Mouse (Mus musculus): ENCODE measurements around the gene Qk.

Qk gene

GRCm38 (mm10) chr17:10216164-10216563 lies 103.5 kb downstream of the Qk start:
- TF ChIP-seq POU5F1 (IDR thresholded peaks at IDR 0.05; ENCODE audit: borderline replicate concordance, low read length) (no peak), NANOG (IDR thresholded peaks at IDR 0.05; ENCODE audit: borderline replicate concordance, low read length) (no peak), CTCF (conservative IDR thresholded peaks at IDR 0.05; ENCODE audit: low read length) (no peak)
- Histone ChIP-seq H3K9me3 (ENCODE audit: low read length) (no peaks in the 10 kb centered on the region), H3K27me3 (ENCODE audit: insufficient read depth, low read length) (no peaks in the 10 kb centered on the region), H3K4me1 (replicated peaks; ENCODE audit: low read depth, low read length) (no peaks in the 10 kb centered on the region), H3K36me3 (ENCODE audit: insufficient read depth, low read length) (peaks cover 48% of the 10 kb centered on the region), H3K4me3 (replicated peaks; ENCODE audit: low read length) (no peak overlapping the region)

DNA sequence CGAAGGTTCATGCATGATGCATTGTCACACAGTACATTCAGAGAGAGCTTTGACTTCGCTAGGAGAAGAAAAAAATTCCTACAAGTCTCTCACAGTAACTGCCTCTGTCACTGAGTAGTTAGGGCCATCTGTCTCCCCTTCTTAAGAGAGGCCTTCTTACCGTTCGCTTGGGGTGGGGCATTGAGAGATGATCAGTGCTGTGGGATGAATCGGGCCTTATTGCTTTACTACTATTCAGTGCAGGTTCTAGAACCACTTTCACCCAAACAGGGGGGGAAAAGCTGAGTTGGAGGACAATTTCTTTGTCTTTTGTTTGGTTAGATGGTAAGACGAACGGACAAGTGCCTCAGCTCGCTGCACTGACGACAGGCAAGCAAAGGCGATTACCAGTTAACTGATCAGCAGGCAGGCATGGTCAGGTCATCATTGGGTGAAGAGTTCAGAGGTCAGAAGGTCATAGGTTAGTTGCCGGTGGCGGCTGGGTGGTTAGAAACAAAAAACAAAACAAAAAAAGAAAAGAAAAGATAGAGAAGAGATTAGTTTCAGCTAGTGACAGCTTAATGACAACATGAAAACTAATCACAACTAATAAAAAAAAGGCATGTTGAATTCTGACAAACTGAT lies 110.4 kb downstream of the Qk start:
- Histone ChIP-seq H3K4me1 (replicated peaks; ENCODE audit: low read depth, low read length) (peaks cover 6% of the 10 kb centered on the region), H3K36me3 (ENCODE audit: insufficient read depth, low read length) (peaks cover 49% of the 10 kb centered on the region), H3K27me3 (ENCODE audit: insufficient read depth, low read length) (no peaks in the 10 kb centered on the region), H3K9me3 (ENCODE audit: low read length) (no peaks in the 10 kb centered on the region), H3K4me3 (replicated peaks; ENCODE audit: low read length) (no peak overlapping the region)
- TF ChIP-seq NANOG (IDR thresholded peaks at IDR 0.05; ENCODE audit: borderline replicate concordance, low read length) (no peak), CTCF (conservative IDR thresholded peaks at IDR 0.05; ENCODE audit: low read length) (no peak), POU5F1 (IDR thresholded peaks at IDR 0.05; ENCODE audit: borderline replicate concordance, low read length) (no peak)

DNA sequence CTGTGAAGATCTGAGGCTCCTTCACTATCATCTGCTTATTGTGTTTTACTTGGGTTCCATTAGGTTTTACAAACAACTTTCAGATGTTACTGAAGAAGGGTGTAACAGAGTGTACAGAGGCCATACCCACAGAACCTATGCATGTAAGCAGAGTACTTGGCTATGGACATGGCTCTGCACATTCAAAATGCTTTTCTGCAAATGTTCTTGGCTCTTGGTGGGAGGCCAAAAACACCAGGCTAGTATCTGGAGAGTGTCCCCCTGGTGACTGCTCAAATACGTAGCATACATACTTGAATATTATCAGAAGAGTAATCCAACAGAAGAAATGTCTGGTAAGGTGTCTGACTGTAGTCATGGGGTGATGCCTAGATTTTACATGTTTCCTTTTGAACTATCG lies 121.0 kb downstream of the Qk start:
- peaks cover 19% of the 10 kb centered on the region; the same call in 1 of the 2 replicates for H3K36me3 ChIP-seq (ENCODE audit: insufficient read depth, low read length)
- TF ChIP-seq POU5F1 (IDR thresholded peaks at IDR 0.05; ENCODE audit: borderline replicate concordance, low read length) (no peak), NANOG (IDR thresholded peaks at IDR 0.05; ENCODE audit: borderline replicate concordance, low read length) (no peak), CTCF (conservative IDR thresholded peaks at IDR 0.05; ENCODE audit: low read length) (no peak)
- H3K9me3 ChIP-seq (ENCODE audit: low read length) = no peaks in the 10 kb centered on the region
- no peaks in the 10 kb centered on the region for H3K4me1 ChIP-seq (replicated peaks; ENCODE audit: low read depth, low read length)
- no peak overlapping the region for H3K4me3 ChIP-seq (replicated peaks; ENCODE audit: low read length)
- no peaks in the 10 kb centered on the region for H3K27me3 ChIP-seq (ENCODE audit: insufficient read depth, low read length)

GRCm38 (mm10) chr17:10198231-10198630 lies 121.4 kb downstream of the Qk start:
- H3K9me3 ChIP-seq (ENCODE audit: low read length) = no peaks in the 10 kb centered on the region
- H3K4me3 ChIP-seq (replicated peaks; ENCODE audit: low read length) = no peak overlapping the region
- H3K27me3 ChIP-seq (ENCODE audit: insufficient read depth, low read length) = no peaks in the 10 kb centered on the region
- TF ChIP-seq POU5F1 (IDR thresholded peaks at IDR 0.05; ENCODE audit: borderline replicate concordance, low read length) (no peak), CTCF (conservative IDR thresholded peaks at IDR 0.05; ENCODE audit: low read length) (no peak), NANOG (IDR thresholded peaks at IDR 0.05; ENCODE audit: borderline replicate concordance, low read length) (no peak)
- H3K36me3 ChIP-seq (ENCODE audit: insufficient read depth, low read length) = peaks cover 19% of the 10 kb centered on the region; the same call in 1 of the 2 replicates
- no peaks in the 10 kb centered on the region for H3K4me1 ChIP-seq (replicated peaks; ENCODE audit: low read depth, low read length)

DNA sequence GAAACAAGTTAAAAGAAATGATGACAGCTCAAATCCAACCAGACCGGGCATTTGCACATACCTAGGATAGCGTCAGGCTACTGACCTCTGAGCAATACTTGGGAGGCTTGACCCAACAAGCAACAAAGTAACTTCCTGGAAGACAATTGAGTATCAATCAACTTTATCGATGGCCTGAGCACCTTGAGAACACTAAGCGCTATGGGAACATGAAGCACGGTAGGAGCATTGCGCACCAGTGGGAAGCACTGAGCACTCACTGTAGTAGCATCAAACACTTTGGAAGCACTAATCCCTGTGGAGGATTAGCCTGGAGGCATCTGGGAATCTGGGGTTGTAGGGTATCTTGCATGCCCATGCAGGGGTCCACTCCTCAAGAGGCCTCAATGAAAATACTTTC lies 124.0 kb downstream of the Qk start:
- Histone ChIP-seq H3K27me3 (ENCODE audit: insufficient read depth, low read length) (no peaks in the 10 kb centered on the region), H3K4me3 (replicated peaks; ENCODE audit: low read length) (no peak overlapping the region), H3K36me3 (ENCODE audit: insufficient read depth, low read length) (peaks cover 11% of the 10 kb centered on the region; the same call in 1 of the 2 replicates), H3K4me1 (replicated peaks; ENCODE audit: low read depth, low read length) (no peaks in the 10 kb centered on the region), H3K9me3 (ENCODE audit: low read length) (peaks cover 11% of the 10 kb centered on the region)
- no peak for TF ChIP-seq POU5F1 (IDR thresholded peaks at IDR 0.05; ENCODE audit: borderline replicate concordance, low read length)
- TF ChIP-seq CTCF (conservative IDR thresholded peaks at IDR 0.05; ENCODE audit: low read length) = no peak
- no peak for TF ChIP-seq NANOG (IDR thresholded peaks at IDR 0.05; ENCODE audit: borderline replicate concordance, low read length)

DNA sequence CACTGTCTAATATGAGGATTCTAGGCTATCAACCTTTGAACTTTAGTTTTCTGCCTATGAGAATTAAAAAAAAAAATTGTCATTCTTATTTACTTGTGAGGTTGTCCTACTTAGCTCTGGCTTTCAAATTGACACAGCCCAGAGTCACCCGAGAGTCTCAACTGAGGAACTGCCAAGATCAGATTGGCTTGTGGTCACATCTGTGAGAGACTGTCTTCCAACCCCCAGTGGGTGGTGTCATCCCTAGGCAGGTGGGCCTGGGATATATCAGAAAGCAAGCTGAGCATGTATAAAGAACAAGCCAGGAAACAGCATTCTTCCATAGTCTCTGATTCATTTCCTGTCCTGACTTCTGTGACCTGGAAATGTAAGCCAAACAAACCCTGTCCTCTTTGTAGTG lies 128.8 kb downstream of the Qk start:
- Histone ChIP-seq H3K27me3 (ENCODE audit: insufficient read depth, low read length) (no peaks in the 10 kb centered on the region), H3K4me1 (replicated peaks; ENCODE audit: low read depth, low read length) (no peaks in the 10 kb centered on the region), H3K4me3 (replicated peaks; ENCODE audit: low read length) (no peak overlapping the region), H3K36me3 (ENCODE audit: insufficient read depth, low read length) (no peaks in the 10 kb centered on the region), H3K9me3 (ENCODE audit: low read length) (peaks cover 11% of the 10 kb centered on the region)
- no peak for TF ChIP-seq NANOG (IDR thresholded peaks at IDR 0.05; ENCODE audit: borderline replicate concordance, low read length)
- TF ChIP-seq POU5F1 (IDR thresholded peaks at IDR 0.05; ENCODE audit: borderline replicate concordance, low read length) = no peak
- TF ChIP-seq CTCF (conservative IDR thresholded peaks at IDR 0.05; ENCODE audit: low read length) = no peak

DNA sequence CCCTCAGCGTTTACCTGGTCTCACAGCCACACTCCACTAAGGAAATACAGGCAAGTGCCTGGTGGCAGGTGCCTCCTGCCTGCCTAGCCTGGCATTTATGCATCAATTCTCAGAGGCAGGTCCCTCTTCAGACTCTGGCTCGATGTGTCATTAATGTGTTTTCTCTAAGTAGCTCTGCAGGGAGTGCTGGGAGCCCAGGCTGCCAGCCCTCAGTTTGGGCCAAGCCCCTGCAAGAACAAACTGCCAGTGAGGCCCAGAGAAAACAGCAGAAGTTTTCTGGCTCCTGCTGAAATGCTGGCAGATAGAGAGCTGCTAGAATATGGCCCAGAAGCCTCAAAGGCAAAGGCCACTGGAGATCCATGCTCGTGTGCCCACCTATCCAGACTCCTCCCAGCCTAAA lies 131.2 kb downstream of the Qk start:
- no peak overlapping the region for H3K4me3 ChIP-seq (replicated peaks; ENCODE audit: low read length)
- TF ChIP-seq CTCF (conservative IDR thresholded peaks at IDR 0.05; ENCODE audit: low read length) (no peak), POU5F1 (IDR thresholded peaks at IDR 0.05; ENCODE audit: borderline replicate concordance, low read length) (no peak), NANOG (IDR thresholded peaks at IDR 0.05; ENCODE audit: borderline replicate concordance, low read length) (no peak)
- no peaks in the 10 kb centered on the region for H3K27me3 ChIP-seq (ENCODE audit: insufficient read depth, low read length)
- peaks cover 11% of the 10 kb centered on the region for H3K9me3 ChIP-seq (ENCODE audit: low read length)
- no peaks in the 10 kb centered on the region for H3K36me3 ChIP-seq (ENCODE audit: insufficient read depth, low read length)
- peaks cover 6% of the 10 kb centered on the region; the same call in 1 of the 2 replicates for H3K4me1 ChIP-seq (replicated peaks; ENCODE audit: low read depth, low read length)

DNA sequence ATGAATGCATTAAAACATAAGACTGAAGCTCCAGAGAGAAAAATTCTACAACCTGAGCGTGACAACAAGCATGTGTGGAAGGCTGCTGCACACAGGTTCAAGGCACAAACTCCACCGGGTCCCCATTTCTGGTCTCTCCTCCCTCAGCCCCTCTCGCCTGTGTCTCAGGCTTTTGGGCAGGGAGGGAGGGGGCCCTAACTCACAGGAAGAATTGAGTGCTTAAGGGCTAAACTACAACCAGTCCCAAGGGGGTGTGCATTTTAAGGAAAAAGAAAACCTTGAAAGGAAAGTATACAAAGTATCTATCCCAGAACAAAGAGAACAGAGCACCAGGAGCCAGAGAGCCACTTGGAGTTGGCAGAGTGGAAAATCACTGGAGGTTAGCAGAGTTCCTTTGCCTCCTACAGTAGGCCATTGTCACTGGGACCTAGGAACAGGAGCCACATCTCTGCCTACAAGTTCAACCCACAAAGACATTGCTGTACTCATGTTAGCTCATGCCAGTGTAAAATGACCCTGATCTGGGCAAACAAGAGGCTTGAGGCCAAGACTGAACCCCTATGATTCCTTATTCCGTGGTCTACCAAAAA lies 132.1 kb downstream of the Qk start:
- TF ChIP-seq CTCF (conservative IDR thresholded peaks at IDR 0.05; ENCODE audit: low read length) = no peak
- TF ChIP-seq POU5F1 (IDR thresholded peaks at IDR 0.05; ENCODE audit: borderline replicate concordance, low read length) = no peak
- no peak for TF ChIP-seq NANOG (IDR thresholded peaks at IDR 0.05; ENCODE audit: borderline replicate concordance, low read length)
- Histone ChIP-seq H3K9me3 (ENCODE audit: low read length) (peaks cover 11% of the 10 kb centered on the region), H3K36me3 (ENCODE audit: insufficient read depth, low read length) (no peaks in the 10 kb centered on the region)

More for the DNA sequence above, 132.1 kb downstream of the Qk start:
- H3K27me3 ChIP-seq (ENCODE audit: insufficient read depth, low read length) = no peaks in the 10 kb centered on the region
- H3K4me1 ChIP-seq (replicated peaks; ENCODE audit: low read depth, low read length) = peaks cover 6% of the 10 kb centered on the region; the same call in 1 of the 2 replicates
- H3K4me3 ChIP-seq (replicated peaks; ENCODE audit: low read length) = no peak overlapping the region

Data from E14TG2a.4 (cell line).